Mouse (Mus musculus) lung, postnatal 36 days (tissue): ENCODE data around the gene Gm19402.
"Not testable (repeated sequence)": the region's sequence is repeated elsewhere in the genome, so short reads cannot be mapped to it uniquely, and the experiment has no call there.

Source experiments
- DNase-seq: peaks from one replicate; pipeline ENCODE4 v3.0.0; 2022; ENCODE audit warnings: mixed read lengths

The Gm19402 gene

GRCm38 (mm10) chr10:77690356-77690807, at the start of gene Gm19402:
Gene Gm19402, minus strand, starts transcription at chr10:77690757.
- DNase-seq: not testable (repeated sequence)

- no peak for DNase-seq
Observed at GRCm38 (mm10) chr10:77738929-77739328, 48.4 kb upstream of the Gm19402 start.

- no peak for DNase-seq
Observed at GRCm38 (mm10) chr10:77735928-77736327, 45.4 kb upstream of the Gm19402 start.

- peak; percentile 15 for DNase-seq
Observed at GRCm38 (mm10) chr10:77729241-77729640, 38.7 kb upstream of the Gm19402 start.

GRCm38 (mm10) chr10:77728280-77728679, 37.7 kb upstream of the Gm19402 start:
- peak; percentile 1 for DNase-seq

GRCm38 (mm10) chr10:77726186-77726585, 35.6 kb upstream of the Gm19402 start, which contains the start of gene Gm10100:
Gene Gm10100, plus strand, starts transcription at chr10:77726486.
- no peak for DNase-seq

- DNase-seq: no peak
Observed at GRCm38 (mm10) chr10:77724855-77725254, 34.3 kb upstream of the Gm19402 start.

- not testable (repeated sequence) for DNase-seq
Observed at GRCm38 (mm10) chr10:77720299-77720698, 29.7 kb upstream of the Gm19402 start, which contains the start of gene Krtap12-1. Gene Krtap12-1, plus strand, starts transcription at chr10:77720599.

- DNase-seq: no peak
Observed at GRCm38 (mm10) chr10:77715507-77715906, 24.9 kb upstream of the Gm19402 start, which contains the start of gene Gm10142. Gene Gm10142, plus strand, starts transcription at chr10:77715807.

GRCm38 (mm10) chr10:77713734-77714133, 23.2 kb upstream of the Gm19402 start:
- peak; percentile 15 for DNase-seq

- not testable (repeated sequence) for DNase-seq
Observed at GRCm38 (mm10) chr10:77711157-77711556, 20.6 kb upstream of the Gm19402 start, which contains the start of gene Gm10024. Gene Gm10024, plus strand, starts transcription at chr10:77711457.

- DNase-seq: no peak
Observed at GRCm38 (mm10) chr10:77709831-77710230, 19.3 kb upstream of the Gm19402 start.

GRCm38 (mm10) chr10:77706326-77706725, 15.8 kb upstream of the Gm19402 start, which contains the start of gene Gm10272:
Gene Gm10272, plus strand, starts transcription at chr10:77706626.
- DNase-seq: no peak

- no peak for DNase-seq
Observed at GRCm38 (mm10) chr10:77697133-77697532, 6.6 kb upstream of the Gm19402 start, which contains the start of gene Gm9508. Gene Gm9508, minus strand, starts transcription at chr10:77697233.

- no peak for DNase-seq
Observed at GRCm38 (mm10) chr10:77687021-77687420, 3.5 kb downstream of the Gm19402 start.

- no peak for DNase-seq
Observed at GRCm38 (mm10) chr10:77685895-77686664, 4.5 kb downstream of the Gm19402 start, which contains the start of gene Tspear. Gene Tspear, plus strand, starts transcription at chr10:77686569.

GRCm38 (mm10) chr10:77684181-77684580, 6.4 kb downstream of the Gm19402 start:
- DNase-seq: no peak

GRCm38 (mm10) chr10:77682994-77683393, 7.6 kb downstream of the Gm19402 start:
- no peak for DNase-seq

- DNase-seq: no peak
Observed at GRCm38 (mm10) chr10:77677562-77677961, 13.0 kb downstream of the Gm19402 start.

- no peak for DNase-seq
Observed at GRCm38 (mm10) chr10:77673765-77674164, 16.8 kb downstream of the Gm19402 start.

GRCm38 (mm10) chr10:77671519-77671918, 19.0 kb downstream of the Gm19402 start:
- DNase-seq: no peak

- DNase-seq: no peak
Observed at GRCm38 (mm10) chr10:77670710-77671109, 19.8 kb downstream of the Gm19402 start.

- DNase-seq: no peak
Observed at GRCm38 (mm10) chr10:77667402-77667801, 23.2 kb downstream of the Gm19402 start.

GRCm38 (mm10) chr10:77666342-77666741, 24.2 kb downstream of the Gm19402 start:
- no peak for DNase-seq
